ENCODE assay signal across 21 mouse cellular contexts in genomic region chr9:76318302-76318701, GRCm38 (mm10). TPM values are rescaled to one million over a fixed set of nuclear protein-coding genes. Genes with fewer than 3 reads are reported as not detected.
"Had no signal": no experiment of that assay in that cellular context is flagged by ENCODE, and none has a peak within 500 bp of the region (broad histone marks: within the 10 kb centered on the region; RNA-seq: fewer than 3 reads in every experiment).

No protein-coding gene starts in this region.

- DNase-seq: retina, postnatal 1 day; right cerebral cortex, adult 18-20 months; right cerebral cortex, postnatal 14 days; right cerebral cortex, postnatal 25 days; right cerebral cortex, postnatal 4 days; spleen, adult 18-20 months; thymus, adult 18-20 months; thymus, adult 2 months; thymus, postnatal 14 days; thymus, postnatal 25 days; thymus, postnatal 36 days; thymus, postnatal 4 days had no signal

- H3K36me3 ChIP-seq: neural tube, embryonic 12.5 days; neural tube, embryonic 13.5 days; stomach, embryonic 15.5 days had no signal

- H3K27me3 ChIP-seq: neural tube, embryonic 12.5 days; neural tube, embryonic 15.5 days had no signal

RNA-seq across cellular contexts. Expression of gene Hcrtr2, which starts 5.4 kb away (rescaled TPM):
- polyA plus RNA-seq: small intestine, adult 2 months; stomach, embryonic 14.5 days; stomach, embryonic 15.5 days; stomach, embryonic 16.5 days; testis, adult 2 months; thymus, adult 2 months; thymus, postnatal 0 days had no signal
